Mouse (Mus musculus) thymus, adult 2 months (tissue): ENCODE measurements around the gene Gbf1.

Experiments used
- CTCF ChIP-seq: fragments of 200-500 bp; IDR thresholded peaks from 2 replicates; pipeline ENCODE4 v1.5.1; 2012; ENCODE audit warnings: mild to moderate bottlenecking, control low read depth, low read length, moderate library complexity, borderline replicate concordance; ENCODE audit not compliant: control insufficient read depth, poor library complexity, insufficient read depth; ENCODE audit errors: extremely low read depth
- POLR2A ChIP-seq: fragments of 200-500 bp; IDR thresholded peaks from 2 replicates; pipeline ENCODE4 v1.6.1; 2012; ENCODE audit warnings: mild to moderate bottlenecking, low read length, control low read depth, moderate library complexity; ENCODE audit not compliant: control insufficient read depth, poor library complexity, insufficient read depth; ENCODE audit errors: extremely low read depth

- TF ChIP-seq POLR2A (no peak), CTCF (no peak)
Measured at GRCm38 (mm10) chr19:46322996-46323572, 170.8 kb downstream of the Gbf1 start.
